In genomic region chr1:38304376-38304775, GRCm38 (mm10) we compare ENCODE assay signal across 22 mouse cellular contexts.
A peak's percentile ranks its signal among the peaks of the same experiment; 100 is the strongest.
DNase-seq lines count a peak whose midpoint lies in the region; ATAC-seq and TF ChIP-seq lines count a peak whose summit lies in the region.
"Had no signal": no experiment of that assay in that cellular context is flagged by ENCODE, and none has a peak within 500 bp of the region (broad histone marks: within the 10 kb centered on the region; RNA-seq: fewer than 3 reads in every experiment).

No protein-coding gene starts in this region.

- TF ChIP-seq EP300 in liver, postnatal 0 days (IDR thresholded peaks at IDR 0.05; ENCODE audit: low read depth): no peak

- H3K4me2 ChIP-seq in embryonic facial prominence, embryonic 12.5 days (replicated peaks): no peak overlapping the region
- H3K4me2 ChIP-seq in heart, embryonic 12.5 days: peak overlapping the region; percentile 31
- H3K4me2 ChIP-seq in liver, postnatal 0 days (ENCODE audit: low read depth, low read length): no peak overlapping the region
- H3K4me2 ChIP-seq in liver, embryonic 12.5 days: no peak overlapping the region
- H3K4me2 ChIP-seq in embryonic facial prominence, embryonic 15.5 days (replicated peaks): no peak overlapping the region
- no peak overlapping the region for H3K4me2 ChIP-seq in hindbrain, postnatal 0 days (ENCODE audit: low read depth, low read length)
- H3K4me2 ChIP-seq: forebrain, embryonic 12.5 days; hindbrain, embryonic 15.5 days; intestine, embryonic 15.5 days; liver, embryonic 11.5 days had no signal

- H3K27me3 ChIP-seq in embryonic facial prominence, embryonic 12.5 days: no peaks in the 10 kb centered on the region
- no peaks in the 10 kb centered on the region for H3K27me3 ChIP-seq in embryonic facial prominence, embryonic 10.5 days (replicated peaks; ENCODE audit: low read depth, poor library complexity, severe bottlenecking)
- no peaks in the 10 kb centered on the region for H3K27me3 ChIP-seq in heart, embryonic 12.5 days (replicated peaks)
- H3K27me3 ChIP-seq in liver, postnatal 0 days (ENCODE audit: insufficient read depth, low read length): no peaks in the 10 kb centered on the region
- H3K27me3 ChIP-seq in liver, embryonic 12.5 days (replicated peaks): no peaks in the 10 kb centered on the region
- H3K27me3 ChIP-seq in embryonic facial prominence, embryonic 15.5 days: no peaks in the 10 kb centered on the region
- no peaks in the 10 kb centered on the region for H3K27me3 ChIP-seq in hindbrain, postnatal 0 days (ENCODE audit: insufficient read depth, low read length)
- H3K27me3 ChIP-seq: forebrain, embryonic 12.5 days; hindbrain, embryonic 15.5 days; intestine, embryonic 15.5 days; megakaryocyte, embryonic 14.5 days had no signal

- ATAC-seq in embryonic facial prominence, embryonic 12.5 days (ENCODE audit: insufficient number of reproducible peaks, insufficient read depth, low FRiP score, low TSS enrichment): no peak
- no peak for ATAC-seq in heart, embryonic 12.5 days (ENCODE audit: insufficient number of reproducible peaks, low FRiP score)
- no peak for ATAC-seq in liver, postnatal 0 days
- ATAC-seq in liver, embryonic 12.5 days: no peak
- ATAC-seq in embryonic facial prominence, embryonic 15.5 days (ENCODE audit: insufficient number of reproducible peaks, low FRiP score, low TSS enrichment, low read depth): no peak
- ATAC-seq in hindbrain, postnatal 0 days: no peak
- ATAC-seq: intestine, embryonic 15.5 days had no signal

- intact Hi-C loops in heart, postnatal 10 days (cut with DNase I): no loop called here

- no peak for DNase-seq in embryonic facial prominence, embryonic 10.5 days (ENCODE audit: low spot score)
- no peak for DNase-seq in heart, postnatal 10 days
- DNase-seq in liver, postnatal 0 days: peak; percentile 8
- no peak for DNase-seq in hindbrain, postnatal 0 days (ENCODE audit: low spot score)
- DNase-seq: adrenal gland, postnatal 14 days; cerebellum, adult 2 months; cerebellum, postnatal 25 days; kidney, adult 9 months; lung, adult 2 months; lung, postnatal 36 days; midbrain, embryonic 14.5 days had no signal

- H3K4me3 ChIP-seq in embryonic facial prominence, embryonic 12.5 days: no peak overlapping the region
- H3K4me3 ChIP-seq in embryonic facial prominence, embryonic 10.5 days: no peak overlapping the region
- no peak overlapping the region for H3K4me3 ChIP-seq in heart, embryonic 12.5 days
- H3K4me3 ChIP-seq in liver, postnatal 0 days (ENCODE audit: low read depth, low read length): no peak overlapping the region
- no peak overlapping the region for H3K4me3 ChIP-seq in liver, embryonic 12.5 days
- no peak overlapping the region for H3K4me3 ChIP-seq in embryonic facial prominence, embryonic 15.5 days (replicated peaks)
- no peak overlapping the region for H3K4me3 ChIP-seq in hindbrain, postnatal 0 days (ENCODE audit: low read length)
- H3K4me3 ChIP-seq: forebrain, embryonic 12.5 days; hindbrain, embryonic 15.5 days; intestine, embryonic 15.5 days; left cerebral cortex, adult 2 months; megakaryocyte, embryonic 14.5 days had no signal

- no peak for TF ChIP-seq CTCF in liver, postnatal 0 days (IDR thresholded peaks at IDR 0.05; ENCODE audit: low read depth)
- TF ChIP-seq CTCF in hindbrain, postnatal 0 days (IDR thresholded peaks at IDR 0.05; ENCODE audit: low read depth): no peak

- H3K9me3 ChIP-seq in embryonic facial prominence, embryonic 12.5 days: no peaks in the 10 kb centered on the region
- no peaks in the 10 kb centered on the region for H3K9me3 ChIP-seq in embryonic facial prominence, embryonic 10.5 days
- no peaks in the 10 kb centered on the region for H3K9me3 ChIP-seq in heart, embryonic 12.5 days (replicated peaks)
- H3K9me3 ChIP-seq in liver, postnatal 0 days (ENCODE audit: low read length): no peaks in the 10 kb centered on the region
- no peaks in the 10 kb centered on the region for H3K9me3 ChIP-seq in liver, embryonic 12.5 days (replicated peaks)
- H3K9me3 ChIP-seq in embryonic facial prominence, embryonic 15.5 days (replicated peaks): no peaks in the 10 kb centered on the region
- no peaks in the 10 kb centered on the region for H3K9me3 ChIP-seq in hindbrain, postnatal 0 days (ENCODE audit: low read length)
- H3K9me3 ChIP-seq: forebrain, embryonic 12.5 days; hindbrain, embryonic 15.5 days; intestine, embryonic 15.5 days had no signal

- peaks cover 13% of the 10 kb centered on the region for H3K4me1 ChIP-seq in embryonic facial prominence, embryonic 12.5 days
- peaks cover 3% of the 10 kb centered on the region; the same call in 1 of the 2 replicates for H3K4me1 ChIP-seq in embryonic facial prominence, embryonic 10.5 days
- peaks cover 35% of the 10 kb centered on the region for H3K4me1 ChIP-seq in heart, embryonic 12.5 days (replicated peaks)
- peaks cover 6% of the 10 kb centered on the region for H3K4me1 ChIP-seq in liver, postnatal 0 days (ENCODE audit: insufficient read depth)
- H3K4me1 ChIP-seq in liver, embryonic 12.5 days: no peaks in the 10 kb centered on the region; the same call in 1 of the 2 replicates
- H3K4me1 ChIP-seq in embryonic facial prominence, embryonic 15.5 days: peaks cover 38% of the 10 kb centered on the region
- peaks cover 13% of the 10 kb centered on the region for H3K4me1 ChIP-seq in hindbrain, postnatal 0 days (ENCODE audit: insufficient read depth, low read length)
- H3K4me1 ChIP-seq: megakaryocyte, embryonic 14.5 days had no signal

- peak overlapping the region; percentile 52; the same call in 1 of the 2 replicates for H3K27ac ChIP-seq in embryonic facial prominence, embryonic 12.5 days
- no peak overlapping the region for H3K27ac ChIP-seq in embryonic facial prominence, embryonic 10.5 days (replicated peaks)
- H3K27ac ChIP-seq in heart, embryonic 12.5 days (ENCODE audit: poor library complexity, severe bottlenecking): no peak overlapping the region
- no peak overlapping the region for H3K27ac ChIP-seq in liver, postnatal 0 days (ENCODE audit: low read depth)
- H3K27ac ChIP-seq in liver, embryonic 12.5 days: no peak overlapping the region
- H3K27ac ChIP-seq in embryonic facial prominence, embryonic 15.5 days (replicated peaks): peak overlapping the region; percentile 25; the same call in 1 of the 2 replicates
- H3K27ac ChIP-seq in hindbrain, postnatal 0 days: no peak overlapping the region
- H3K27ac ChIP-seq: forebrain, embryonic 12.5 days; hindbrain, embryonic 15.5 days; intestine, embryonic 15.5 days; left cerebral cortex, adult 2 months; stomach, postnatal 0 days had no signal

- H3K36me3 ChIP-seq in embryonic facial prominence, embryonic 12.5 days: 0 out of 2 replicates have a peak, but pooled peaks cover 4% of the 10 kb centered on the region
- no peaks in the 10 kb centered on the region for H3K36me3 ChIP-seq in embryonic facial prominence, embryonic 10.5 days (replicated peaks)
- no peaks in the 10 kb centered on the region for H3K36me3 ChIP-seq in heart, embryonic 12.5 days
- H3K36me3 ChIP-seq in liver, postnatal 0 days (replicated peaks; ENCODE audit: insufficient read depth, low read length): no peaks in the 10 kb centered on the region
- no peaks in the 10 kb centered on the region for H3K36me3 ChIP-seq in liver, embryonic 12.5 days
- H3K36me3 ChIP-seq in embryonic facial prominence, embryonic 15.5 days: no peaks in the 10 kb centered on the region
- no peaks in the 10 kb centered on the region for H3K36me3 ChIP-seq in hindbrain, postnatal 0 days (ENCODE audit: insufficient read depth, low read length)
- H3K36me3 ChIP-seq: forebrain, embryonic 12.5 days; hindbrain, embryonic 15.5 days; intestine, embryonic 15.5 days had no signal

- no peak overlapping the region for H3K9ac ChIP-seq in embryonic facial prominence, embryonic 12.5 days
- no peak overlapping the region for H3K9ac ChIP-seq in heart, embryonic 12.5 days
- H3K9ac ChIP-seq in liver, postnatal 0 days (replicated peaks): no peak overlapping the region
- H3K9ac ChIP-seq in liver, embryonic 12.5 days: no peak overlapping the region
- no peak overlapping the region for H3K9ac ChIP-seq in embryonic facial prominence, embryonic 15.5 days
- H3K9ac ChIP-seq in hindbrain, postnatal 0 days (replicated peaks; ENCODE audit: low read length): no peak overlapping the region
- H3K9ac ChIP-seq: forebrain, embryonic 12.5 days; hindbrain, embryonic 15.5 days; intestine, embryonic 15.5 days had no signal

- WGBS in embryonic facial prominence, embryonic 12.5 days: 74% methylated on average over 11 of the region's 11 CpGs
- 86% methylated on average over 11 of the region's 11 CpGs for WGBS in embryonic facial prominence, embryonic 10.5 days
- 55% methylated on average over 11 of the region's 11 CpGs for WGBS in heart, embryonic 12.5 days
- WGBS in liver, postnatal 0 days (ENCODE audit: insufficient replicate concordance): 79% methylated on average over 11 of the region's 11 CpGs
- 77% methylated on average over 11 of the region's 11 CpGs for WGBS in liver, embryonic 12.5 days (ENCODE audit: insufficient replicate concordance)
- 54% methylated on average over 11 of the region's 11 CpGs for WGBS in embryonic facial prominence, embryonic 15.5 days
- 90% methylated on average over 11 of the region's 11 CpGs for WGBS in hindbrain, postnatal 0 days

Comparison
In these comparisons a context has a peak if more than half of its experiments do, and no peak if none do; other contexts are left out.
1. H3K27ac ChIP-seq: peak in embryonic facial prominence, embryonic 12.5 days (single experiment) and embryonic facial prominence, embryonic 15.5 days (single experiment); none in embryonic facial prominence, embryonic 10.5 days (single experiment), heart, embryonic 12.5 days (single experiment), liver, postnatal 0 days (single experiment), liver, embryonic 12.5 days (single experiment) and hindbrain, postnatal 0 days (single experiment).